In the genomic region with DNA sequence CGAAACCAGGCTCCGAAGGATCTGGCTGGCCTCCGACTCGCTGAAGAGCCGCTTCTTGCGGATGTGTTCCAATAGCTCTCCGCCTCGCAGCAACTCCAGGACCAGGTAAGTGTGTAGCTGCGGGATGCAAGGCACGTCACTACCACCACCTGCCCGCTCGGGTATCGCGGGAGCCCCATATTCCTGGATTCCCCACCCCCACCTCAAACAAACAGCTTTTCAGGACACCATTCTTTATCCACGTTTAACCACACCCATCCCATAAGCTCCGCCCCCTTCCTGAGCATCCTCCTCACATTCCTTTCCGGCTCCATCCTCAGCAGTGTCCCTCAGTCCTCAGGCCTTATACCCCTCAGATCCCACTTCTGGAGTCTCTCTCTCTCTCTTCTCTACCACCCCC, we compare ENCODE assay signal across 12 mouse cellular contexts. TPM values are rescaled to one million over a fixed set of nuclear protein-coding genes. Genes with fewer than 3 reads are reported as not detected.
DNase-seq lines count a peak whose midpoint lies in the region; ATAC-seq and TF ChIP-seq lines count a peak whose summit lies in the region.
"Had no signal": no experiment of that assay in that cellular context is flagged by ENCODE, and none has a peak within 500 bp of the region (broad histone marks: within the 10 kb centered on the region; RNA-seq: fewer than 3 reads in every experiment).

No protein-coding gene starts in this region.

- H3K4me1 ChIP-seq in kidney, embryonic 15.5 days, result peaks cover 20% of the 10 kb centered on the region
- H3K4me1 ChIP-seq in hindbrain, embryonic 12.5 days, result peaks cover 21% of the 10 kb centered on the region
- no peaks in the 10 kb centered on the region for H3K4me1 ChIP-seq in midbrain, postnatal 0 days (ENCODE audit: insufficient read depth, low read length)

- H3K9ac ChIP-seq in kidney, embryonic 15.5 days, result no peak overlapping the region
- H3K9ac ChIP-seq in hindbrain, embryonic 12.5 days, result peak overlapping the region; percentile 46; the same call in 1 of the 2 replicates
- peak overlapping the region; percentile 51; the same call in 1 of the 2 replicates for H3K9ac ChIP-seq in midbrain, postnatal 0 days (replicated peaks; ENCODE audit: low read length, poor library complexity, severe bottlenecking)
- H3K9ac ChIP-seq: liver, embryonic 14.5 days; stomach, embryonic 15.5 days had no signal

- intact Hi-C loops in left cerebral cortex, adult 2 months (cut with DNase I), result no loop called here

- 0 out of 2 replicates have a peak, but pooled peaks have one; percentile 5 for ATAC-seq in kidney, embryonic 15.5 days (replicated peaks; ENCODE audit: low FRiP score)
- peak; percentile 30; the same call in 1 of the 2 replicates for ATAC-seq in hindbrain, embryonic 12.5 days (ENCODE audit: low FRiP score)
- ATAC-seq in midbrain, postnatal 0 days (ENCODE audit: low FRiP score), result peak; percentile 62
- ATAC-seq in erythroblast, adult 5-6 weeks (replicated peaks; ENCODE audit: low FRiP score, poor library complexity, severe bottlenecking), result no peak

- peak overlapping the region; percentile 56 for H3K4me2 ChIP-seq in kidney, embryonic 15.5 days
- H3K4me2 ChIP-seq in hindbrain, embryonic 12.5 days (replicated peaks), result peak overlapping the region; percentile 57
- peak overlapping the region; percentile 60 for H3K4me2 ChIP-seq in midbrain, postnatal 0 days (ENCODE audit: low read depth, low read length, poor library complexity, severe bottlenecking)
- H3K4me2 ChIP-seq: stomach, embryonic 15.5 days had no signal

- peaks cover 35% of the 10 kb centered on the region for H3K36me3 ChIP-seq in kidney, embryonic 15.5 days
- H3K36me3 ChIP-seq in hindbrain, embryonic 12.5 days, result no peaks in the 10 kb centered on the region
- H3K36me3 ChIP-seq in midbrain, postnatal 0 days (ENCODE audit: insufficient read depth, low read length), result peaks cover 14% of the 10 kb centered on the region; the same call in 1 of the 2 replicates

- DNase-seq in kidney, postnatal 36 days, result no peak
- peak; percentile 59 for DNase-seq in embryo, embryonic 10.5 days (ENCODE audit: low spot score)
- DNase-seq in midbrain, postnatal 0 days (ENCODE audit: low spot score), result peak; percentile 55
- DNase-seq in left cerebral cortex, adult 2 months (ENCODE audit: extremely low spot score in 1 of 2, low spot score in 2 of 2), result no peak
- DNase-seq in thymus, postnatal 14 days, result no peak

- peaks cover 48% of the 10 kb centered on the region for H3K27me3 ChIP-seq in kidney, embryonic 15.5 days
- H3K27me3 ChIP-seq in hindbrain, embryonic 12.5 days, result peaks cover 59% of the 10 kb centered on the region
- H3K27me3 ChIP-seq in midbrain, postnatal 0 days (ENCODE audit: insufficient read depth, low read length), result peaks cover 23% of the 10 kb centered on the region
- H3K27me3 ChIP-seq: CH12.LX had no signal

- peak overlapping the region; percentile 26 for H3K4me3 ChIP-seq in kidney, embryonic 15.5 days (replicated peaks)
- H3K4me3 ChIP-seq in hindbrain, embryonic 12.5 days, result peak overlapping the region; percentile 32
- H3K4me3 ChIP-seq in midbrain, postnatal 0 days (ENCODE audit: low read depth, low read length), result peak overlapping the region; percentile 39
- no peak overlapping the region for H3K4me3 ChIP-seq in left cerebral cortex, adult 2 months
- H3K4me3 ChIP-seq: erythroblast, embryonic 14.5 days; stomach, embryonic 15.5 days had no signal

- no peak for TF ChIP-seq CTCF in midbrain, postnatal 0 days (IDR thresholded peaks at IDR 0.05)
- TF ChIP-seq CTCF in left cerebral cortex, adult 2 months (IDR thresholded peaks at IDR 0.05), result no peak

- WGBS in kidney, embryonic 15.5 days, result 14% methylated on average over 17 of the region's 17 CpGs
- 4% methylated on average over 17 of the region's 17 CpGs for WGBS in hindbrain, embryonic 12.5 days
- 16% methylated on average over 17 of the region's 17 CpGs for WGBS in midbrain, postnatal 0 days

- no peak overlapping the region for H3K27ac ChIP-seq in kidney, embryonic 15.5 days
- no peak overlapping the region for H3K27ac ChIP-seq in hindbrain, embryonic 12.5 days
- peak overlapping the region; percentile 32; the same call in 1 of the 2 replicates for H3K27ac ChIP-seq in midbrain, postnatal 0 days (ENCODE audit: low read depth, low read length)
- H3K27ac ChIP-seq in left cerebral cortex, adult 2 months, result no peak overlapping the region
- H3K27ac ChIP-seq: liver, embryonic 14.5 days; stomach, embryonic 15.5 days had no signal

- no peaks in the 10 kb centered on the region for H3K9me3 ChIP-seq in kidney, embryonic 15.5 days (replicated peaks)
- no peaks in the 10 kb centered on the region for H3K9me3 ChIP-seq in hindbrain, embryonic 12.5 days (replicated peaks)
- no peaks in the 10 kb centered on the region for H3K9me3 ChIP-seq in midbrain, postnatal 0 days (ENCODE audit: low read length)
- H3K9me3 ChIP-seq: stomach, embryonic 15.5 days had no signal

RNA-seq across cellular contexts. Expression of a gene that starts 9.1 kb away (rescaled TPM):
- polyA plus RNA-seq in kidney, embryonic 15.5 days (2015; fragmentation: Nextera tagmentation; extraction: Ambion mirVana), result 19.2 and 22.3 TPM in 2 replicates
- 13.2 and 14.4 TPM in 2 replicates for polyA plus RNA-seq in hindbrain, embryonic 12.5 days (2016; fragmentation: Nextera tagmentation; extraction: Ambion mirVana)
- total RNA-seq in midbrain, postnatal 0 days (2014; rRNA removed), result 20.6 and 31.1 TPM in 2 replicates
- polyA plus RNA-seq in midbrain, postnatal 0 days (2015; fragmentation: Nextera tagmentation; extraction: Ambion mirVana), result 18.5 and 19.1 TPM in 2 replicates
- total RNA-seq in erythroblast, adult 5-6 weeks (2015; ENCODE audit: low replicate concordance), result 3.6 TPM in 1 of 2 replicates, not detected in the other
- 1.1 and 2.6 TPM in 2 replicates for total RNA-seq in erythroblast, adult 5-6 weeks (2017; ENCODE audit: low replicate concordance)
- 10 to 100 TPM; 34.6 to 37.3 TPM for total RNA-seq in left cerebral cortex, adult 2 months (2021)

RNA-seq across cellular contexts. Expression of a gene that starts 26.7 kb away (rescaled TPM):
- 0.74 and 1.2 TPM in 2 replicates for polyA plus RNA-seq in kidney, embryonic 15.5 days (2015; fragmentation: Nextera tagmentation; extraction: Ambion mirVana)
- polyA plus RNA-seq in hindbrain, embryonic 12.5 days (2016; fragmentation: Nextera tagmentation; extraction: Ambion mirVana), result 0.50 and 0.85 TPM in 2 replicates
- 1.0 and 1.9 TPM in 2 replicates for total RNA-seq in midbrain, postnatal 0 days (2014; rRNA removed)
- 0.86 and 1.8 TPM in 2 replicates for polyA plus RNA-seq in midbrain, postnatal 0 days (2015; fragmentation: Nextera tagmentation; extraction: Ambion mirVana)
- total RNA-seq in erythroblast, adult 5-6 weeks (2015; ENCODE audit: low replicate concordance), result 3.8 and 4.6 TPM in 2 replicates
- total RNA-seq in erythroblast, adult 5-6 weeks (2017; ENCODE audit: low replicate concordance), result 10.9 and 11.8 TPM in 2 replicates
- 1 to 10 TPM; 2.5 to 3.5 TPM for total RNA-seq in left cerebral cortex, adult 2 months (2021)

Comparison
In these comparisons a context has a peak if more than half of its experiments do, and no peak if none do; other contexts are left out.
1. DNase-seq: peak in embryo, embryonic 10.5 days (single experiment) and midbrain, postnatal 0 days (single experiment); none in kidney, postnatal 36 days (0 of 2), left cerebral cortex, adult 2 months (0 of 2) and thymus, postnatal 14 days (single experiment).
2. Peak in every context shown above with its lines, with median percentiles within 50 percentile points of each other: H3K4me2 ChIP-seq.